Mouse (Mus musculus) midbrain, embryonic 15.5 days (tissue): Measurements from ENCODE around the gene Prr18. TPM values are rescaled to one million over a fixed set of nuclear protein-coding genes. Genes with fewer than 3 reads are reported as not detected.
"Not testable (repeated sequence)": the region's sequence is repeated elsewhere in the genome, so short reads cannot be mapped to it uniquely, and the experiment has no call there.

Experiments used
- ATAC-seq: fragments of 200-750 bp; cut with Nextera tagmentation; replicated peaks from 2 replicates; pipeline ENCODE4 v1.8.0; 2017; ENCODE audit warnings: moderate TSS enrichment
- H3K27ac ChIP-seq: fragments of 300-500 bp; sonication (generic); 2 replicates; pipeline ENCODE4 v1.5.1; 2015; ENCODE audit warnings: mild to moderate bottlenecking, inconsistent platforms
- H3K27me3 ChIP-seq: fragments of 300-500 bp; sonication (generic); replicated peaks from 2 replicates; pipeline ENCODE4 v1.6.1; 2015; ENCODE audit warnings: inconsistent platforms
- H3K36me3 ChIP-seq: fragments of 300-500 bp; sonication (generic); replicated peaks from 2 replicates; pipeline ENCODE4 v1.6.1; 2015; ENCODE audit warnings: inconsistent platforms
- H3K4me1 ChIP-seq: fragments of 300-500 bp; sonication (generic); 2 replicates; pipeline ENCODE4 v1.6.1; 2015; ENCODE audit warnings: inconsistent platforms
- H3K4me2 ChIP-seq: fragments of 300-500 bp; sonication (generic); 2 replicates; pipeline ENCODE4 v1.6.1; 2015; ENCODE audit warnings: inconsistent platforms, mild to moderate bottlenecking, moderate library complexity
- H3K4me3 ChIP-seq: fragments of 300-500 bp; sonication (generic); 2 replicates; pipeline ENCODE4 v1.5.1; 2015; ENCODE audit warnings: mild to moderate bottlenecking, inconsistent platforms
- H3K9ac ChIP-seq: fragments of 300-500 bp; sonication (generic); 2 replicates; pipeline ENCODE4 v1.6.1; 2015; ENCODE audit warnings: mild to moderate bottlenecking, inconsistent platforms
- H3K9me3 ChIP-seq: fragments of 300-500 bp; sonication (generic); 2 replicates; pipeline ENCODE4 v1.6.1; 2016; ENCODE audit warnings: inconsistent platforms
- WGBS: fragments of 180-500 bp; shearing (Covaris S2); methylation state at CpG from one replicate; pipeline ENCODE4 v1.1.7; 2015; ENCODE audit warnings: mixed read lengths; 5-methylcytosine and 5-hydroxymethylcytosine counted together
- polyA plus RNA-seq: library from polyadenylated mRNA; unstranded; fragments of >200 nt; fragmentation: Nextera tagmentation; extraction: Ambion mirVana; gene quantifications from 2 replicates; pipeline ENCODE4 v1.2.1, GENCODE M21; 2015

Gene Prr18
- polyA plus RNA-seq, result 19.1 and 19.9 TPM in 2 replicates

GRCm38 (mm10) chr17:8337159-8337558 is at the start of gene Prr18:
Gene Prr18 (plus strand): TSS chr17:8337459.
- not testable (repeated sequence) for H3K4me2 ChIP-seq
- WGBS, result 95% methylated on average over 1 of the region's 5 CpGs

GRCm38 (mm10) chr17:8289993-8290679 is 47.1 kb upstream of the Prr18 start:
- Histone ChIP-seq H3K4me3 (no peak overlapping the region), H3K9me3 (no peaks in the 10 kb centered on the region), H3K27me3 (no peaks in the 10 kb centered on the region), H3K36me3 (no peaks in the 10 kb centered on the region; the same call in 1 of the 2 replicates), H3K4me2 (no peak overlapping the region), H3K4me1 (peaks cover 9% of the 10 kb centered on the region), H3K9ac (no peak overlapping the region), H3K27ac (no peak overlapping the region)
- no peak for ATAC-seq
- WGBS, result 93% methylated on average over 3 of the region's 3 CpGs

More at GRCm38 (mm10) chr17:8337159-8337558, at the start of gene Prr18:
- not testable (repeated sequence) for H3K4me3 ChIP-seq, H3K36me3 ChIP-seq, H3K27ac ChIP-seq, ATAC-seq, H3K9me3 ChIP-seq, H3K9ac ChIP-seq, H3K27me3 ChIP-seq
- peaks cover 25% of the 10 kb centered on the region for H3K4me1 ChIP-seq

GRCm38 (mm10) chr17:8290736-8291135 is 46.5 kb upstream of the Prr18 start:
- Histone ChIP-seq H3K9ac (no peak overlapping the region), H3K27me3 (no peaks in the 10 kb centered on the region), H3K4me1 (peaks cover 4% of the 10 kb centered on the region), H3K27ac (no peak overlapping the region), H3K36me3 (no peaks in the 10 kb centered on the region; the same call in 1 of the 2 replicates), H3K4me2 (no peak overlapping the region), H3K4me3 (no peak overlapping the region), H3K9me3 (no peaks in the 10 kb centered on the region)
- no peak for ATAC-seq

GRCm38 (mm10) chr17:8295825-8296224 is 41.4 kb upstream of the Prr18 start:
- H3K4me1 ChIP-seq, result no peaks in the 10 kb centered on the region
- no peaks in the 10 kb centered on the region for H3K9me3 ChIP-seq
- H3K4me2 ChIP-seq, result no peak overlapping the region
- no peaks in the 10 kb centered on the region for H3K27me3 ChIP-seq
- no peak overlapping the region for H3K4me3 ChIP-seq
- H3K9ac ChIP-seq, result no peak overlapping the region
- no peak for ATAC-seq
- H3K36me3 ChIP-seq, result 0 out of 2 replicates have a peak, but pooled peaks cover 6% of the 10 kb centered on the region
- no peak overlapping the region for H3K27ac ChIP-seq

- Histone ChIP-seq H3K4me3 (no peak overlapping the region), H3K27me3 (no peaks in the 10 kb centered on the region), H3K9ac (no peak overlapping the region), H3K27ac (no peak overlapping the region), H3K9me3 (no peaks in the 10 kb centered on the region), H3K36me3 (0 out of 2 replicates have a peak, but pooled peaks cover 6% of the 10 kb centered on the region), H3K4me2 (no peak overlapping the region), H3K4me1 (no peaks in the 10 kb centered on the region)
- no peak for ATAC-seq
- WGBS, result 91% methylated on average over 9 of the region's 9 CpGs
Observed at GRCm38 (mm10) chr17:8296313-8296844, 40.9 kb upstream of the Prr18 start.

- Histone ChIP-seq H3K4me3 (no peak overlapping the region), H3K36me3 (0 out of 2 replicates have a peak, but pooled peaks cover 6% of the 10 kb centered on the region), H3K4me1 (no peaks in the 10 kb centered on the region), H3K9ac (no peak overlapping the region), H3K4me2 (no peak overlapping the region), H3K27ac (no peak overlapping the region), H3K9me3 (no peaks in the 10 kb centered on the region), H3K27me3 (no peaks in the 10 kb centered on the region)
- ATAC-seq, result no peak
- 86% methylated on average over 5 of the region's 5 CpGs for WGBS
Observed at GRCm38 (mm10) chr17:8297746-8298145, 39.5 kb upstream of the Prr18 start.

- ATAC-seq, result no peak
- H3K4me2 ChIP-seq, result no peak overlapping the region
- no peak overlapping the region for H3K27ac ChIP-seq
- 0 out of 2 replicates have a peak, but pooled peaks cover 6% of the 10 kb centered on the region for H3K36me3 ChIP-seq
- H3K4me1 ChIP-seq, result no peaks in the 10 kb centered on the region
- H3K9me3 ChIP-seq, result no peaks in the 10 kb centered on the region
- H3K27me3 ChIP-seq, result no peaks in the 10 kb centered on the region
- no peak overlapping the region for H3K9ac ChIP-seq
- 87% methylated on average over 2 of the region's 2 CpGs for WGBS
- H3K4me3 ChIP-seq, result no peak overlapping the region
Observed at GRCm38 (mm10) chr17:8298281-8298680, 39.0 kb upstream of the Prr18 start.

- H3K27me3 ChIP-seq, result no peaks in the 10 kb centered on the region
- no peaks in the 10 kb centered on the region for H3K4me1 ChIP-seq
- 0 out of 2 replicates have a peak, but pooled peaks cover 6% of the 10 kb centered on the region for H3K36me3 ChIP-seq
- no peak for ATAC-seq
- no peak overlapping the region for H3K4me2 ChIP-seq
- H3K9me3 ChIP-seq, result no peaks in the 10 kb centered on the region
- no peak overlapping the region for H3K4me3 ChIP-seq
- no peak overlapping the region for H3K9ac ChIP-seq
- no peak overlapping the region for H3K27ac ChIP-seq
Observed at GRCm38 (mm10) chr17:8299524-8299923, 37.7 kb upstream of the Prr18 start.

GRCm38 (mm10) chr17:8301515-8301914 is 35.7 kb upstream of the Prr18 start:
- Histone ChIP-seq H3K4me2 (no peak overlapping the region), H3K27me3 (no peaks in the 10 kb centered on the region), H3K36me3 (0 out of 2 replicates have a peak, but pooled peaks cover 6% of the 10 kb centered on the region), H3K9ac (no peak overlapping the region), H3K4me1 (no peaks in the 10 kb centered on the region), H3K27ac (no peak overlapping the region), H3K9me3 (no peaks in the 10 kb centered on the region), H3K4me3 (no peak overlapping the region)
- no peak for ATAC-seq
- 74% methylated on average over 4 of the region's 4 CpGs for WGBS

- WGBS, result 75% methylated on average over 7 of the region's 7 CpGs
- Histone ChIP-seq H3K27me3 (no peaks in the 10 kb centered on the region), H3K36me3 (0 out of 2 replicates have a peak, but pooled peaks cover 6% of the 10 kb centered on the region), H3K9ac (no peak overlapping the region), H3K9me3 (no peaks in the 10 kb centered on the region), H3K4me3 (no peak overlapping the region), H3K4me2 (no peak overlapping the region), H3K4me1 (no peaks in the 10 kb centered on the region), H3K27ac (no peak overlapping the region)
- no peak for ATAC-seq
Observed at GRCm38 (mm10) chr17:8302772-8303438, 34.4 kb upstream of the Prr18 start.

GRCm38 (mm10) chr17:8303671-8304070 is 33.6 kb upstream of the Prr18 start:
- no peak overlapping the region for H3K27ac ChIP-seq
- WGBS, result 63% methylated on average over 5 of the region's 5 CpGs
- H3K4me3 ChIP-seq, result no peak overlapping the region
- H3K4me1 ChIP-seq, result no peaks in the 10 kb centered on the region
- H3K9me3 ChIP-seq, result no peaks in the 10 kb centered on the region
- H3K27me3 ChIP-seq, result no peaks in the 10 kb centered on the region
- no peak overlapping the region for H3K4me2 ChIP-seq
- no peak for ATAC-seq
- no peaks in the 10 kb centered on the region for H3K36me3 ChIP-seq
- H3K9ac ChIP-seq, result no peak overlapping the region

GRCm38 (mm10) chr17:8305801-8306200 is 31.5 kb upstream of the Prr18 start:
- Histone ChIP-seq H3K27ac (no peak overlapping the region), H3K4me3 (no peak overlapping the region), H3K9me3 (no peaks in the 10 kb centered on the region), H3K27me3 (no peaks in the 10 kb centered on the region), H3K36me3 (no peaks in the 10 kb centered on the region), H3K9ac (no peak overlapping the region), H3K4me2 (no peak overlapping the region), H3K4me1 (peaks cover 4% of the 10 kb centered on the region; the same call in 1 of the 2 replicates)
- no peak for ATAC-seq
- WGBS, result 31% methylated on average over 3 of the region's 3 CpGs
